In genomic region chr4:133519369-133519665, GRCm38 (mm10) we compare ENCODE assay signal across 10 mouse cellular contexts. TPM values are rescaled to one million over a fixed set of nuclear protein-coding genes. Genes with fewer than 3 reads are reported as not detected.
DNase-seq lines count a peak whose midpoint lies in the region; ATAC-seq and TF ChIP-seq lines count a peak whose summit lies in the region.
"Had no signal": no experiment of that assay in that cellular context is flagged by ENCODE, and none has a peak within 500 bp of the region (broad histone marks: within the 10 kb centered on the region; RNA-seq: fewer than 3 reads in every experiment).

No protein-coding gene starts in this region.

- peak overlapping the region; percentile 53 for H3K4me3 ChIP-seq in heart, embryonic 16.5 days (ENCODE audit: low read length)
- H3K4me3 ChIP-seq in bone marrow macrophage, adult 2 months (ENCODE audit: insufficient read depth, low read length): peak overlapping the region; percentile 44
- H3K4me3 ChIP-seq in hindbrain, embryonic 13.5 days: peak overlapping the region; percentile 36
- H3K4me3 ChIP-seq in midbrain, embryonic 10.5 days: peak overlapping the region; percentile 46

- H3K9ac ChIP-seq in heart, embryonic 16.5 days (ENCODE audit: low read length): peak overlapping the region; percentile 70
- H3K9ac ChIP-seq in hindbrain, embryonic 13.5 days: peak overlapping the region; percentile 35; the same call in 1 of the 2 replicates

- H3K9me3 ChIP-seq in heart, embryonic 16.5 days (replicated peaks; ENCODE audit: control insufficient read depth, low read length): no peaks in the 10 kb centered on the region
- H3K9me3 ChIP-seq in hindbrain, embryonic 13.5 days: no peaks in the 10 kb centered on the region
- no peaks in the 10 kb centered on the region for H3K9me3 ChIP-seq in midbrain, embryonic 10.5 days (replicated peaks)

- DNase-seq in heart, postnatal 4 days: no peak
- no peak for DNase-seq in midbrain, embryonic 10.5 days (ENCODE audit: low spot score)
- DNase-seq in left cerebral cortex, postnatal 36 days (ENCODE audit: low spot score in 2 of 2): no peak
- no peak for DNase-seq in left cerebral cortex, postnatal 25 days (ENCODE audit: low spot score in 2 of 2)
- DNase-seq in frontal cortex, postnatal 10 days (ENCODE audit: low spot score in 2 of 2): no peak
- DNase-seq: heart, adult 18-20 months had no signal

- H3K36me3 ChIP-seq in heart, embryonic 16.5 days (ENCODE audit: control insufficient read depth, insufficient read depth): no peaks in the 10 kb centered on the region
- H3K36me3 ChIP-seq in hindbrain, embryonic 13.5 days: no peaks in the 10 kb centered on the region
- H3K36me3 ChIP-seq in midbrain, embryonic 10.5 days: no peaks in the 10 kb centered on the region

- no peak overlapping the region for H3K27ac ChIP-seq in heart, embryonic 16.5 days (ENCODE audit: low read length)
- H3K27ac ChIP-seq in bone marrow macrophage, adult 2 months (ENCODE audit: insufficient read depth, low read depth, low read length): no peak overlapping the region
- no peak overlapping the region for H3K27ac ChIP-seq in hindbrain, embryonic 13.5 days
- H3K27ac ChIP-seq in midbrain, embryonic 10.5 days (replicated peaks): no peak overlapping the region; the same call in 1 of the 2 replicates

- intact Hi-C loops in left cerebral cortex, postnatal 36 days (cut with DNase I): no loop called here
- intact Hi-C loops in left cerebral cortex, postnatal 25 days (cut with DNase I): no loop called here

- TF ChIP-seq POLR2A in bone marrow macrophage, adult 2 months (IDR thresholded peaks at IDR 0.05; ENCODE audit: borderline replicate concordance, low read depth, low read length): no peak

- H3K4me1 ChIP-seq in heart, embryonic 16.5 days (ENCODE audit: control insufficient read depth, insufficient read depth, low read length): 0 out of 2 replicates have a peak, but pooled peaks cover 5% of the 10 kb centered on the region
- H3K4me1 ChIP-seq in bone marrow macrophage, adult 2 months (ENCODE audit: control insufficient read depth, insufficient read depth, low read length): no peaks in the 10 kb centered on the region
- peaks cover 8% of the 10 kb centered on the region for H3K4me1 ChIP-seq in hindbrain, embryonic 13.5 days (replicated peaks)
- H3K4me1 ChIP-seq in midbrain, embryonic 10.5 days: peaks cover 8% of the 10 kb centered on the region

- TF ChIP-seq CTCF in bone marrow macrophage, adult 2 months (IDR thresholded peaks at IDR 0.05; ENCODE audit: low read depth, low read length): no peak

- 5% methylated on average over 25 of the region's 25 CpGs for whole genome bisulfite sequencing in heart, embryonic 16.5 days
- 6% methylated on average over 25 of the region's 25 CpGs for WGBS in hindbrain, embryonic 13.5 days
- 7% methylated on average over 25 of the region's 25 CpGs for WGBS in midbrain, embryonic 10.5 days

- peaks cover 29% of the 10 kb centered on the region for H3K27me3 ChIP-seq in heart, embryonic 16.5 days (ENCODE audit: control insufficient read depth, insufficient read depth, low read length)
- peaks cover 67% of the 10 kb centered on the region for H3K27me3 ChIP-seq in hindbrain, embryonic 13.5 days
- peaks cover 51% of the 10 kb centered on the region for H3K27me3 ChIP-seq in midbrain, embryonic 10.5 days (ENCODE audit: low read depth, poor library complexity, severe bottlenecking)
- H3K27me3 ChIP-seq: Patski had no signal

- ATAC-seq in heart, embryonic 16.5 days (replicated peaks; ENCODE audit: extremely low read depth, insufficient read depth, low FRiP score): peak; percentile 41; the same call in 1 of the 2 replicates
- no peak for ATAC-seq in hindbrain, embryonic 13.5 days (ENCODE audit: low FRiP score)
- ATAC-seq: Patski had no signal

- peak overlapping the region; percentile 73 for H3K4me2 ChIP-seq in heart, embryonic 16.5 days (ENCODE audit: low read depth, low read length)
- peak overlapping the region; percentile 47 for H3K4me2 ChIP-seq in hindbrain, embryonic 13.5 days

RNA-seq across cellular contexts. Expression of gene Kdf1, which starts 0.6 kb away (rescaled TPM):
- 3.1 and 4.5 TPM in 2 replicates for polyA plus RNA-seq in heart, embryonic 16.5 days (2015; fragmentation: Nextera tagmentation; extraction: Ambion mirVana)
- total RNA-seq in heart, postnatal 4 days (2021): not detected
- polyA plus RNA-seq in bone marrow macrophage, adult 2 months (2012; ENCODE audit: insufficient read depth, insufficient read length, missing spikeins): not detected in 2 replicates
- 0.30 and 0.39 TPM in 2 replicates for polyA plus RNA-seq in hindbrain, embryonic 13.5 days (2015; fragmentation: Nextera tagmentation; extraction: Ambion mirVana)
- polyA plus RNA-seq in midbrain, embryonic 10.5 days (2016; fragmentation: Nextera tagmentation; extraction: Ambion mirVana): 0.87 and 1.3 TPM in 2 replicates
- not detected for total RNA-seq in left cerebral cortex, postnatal 36 days (2021)
- total RNA-seq in left cerebral cortex, postnatal 25 days (2021): not detected
- total RNA-seq: heart, adult 18-20 months had no signal

RNA-seq across cellular contexts. Expression of gene Trnp1, which starts 21.0 kb away (rescaled TPM):
- polyA plus RNA-seq in heart, embryonic 16.5 days (2015; fragmentation: Nextera tagmentation; extraction: Ambion mirVana): 0.64 and 1.5 TPM in 2 replicates
- total RNA-seq in heart, postnatal 4 days (2021): 1 to 10 TPM; 1.4 to 2.4 TPM
- 1.0 TPM in 1 of 2 replicates, not detected in the other for polyA plus RNA-seq in bone marrow macrophage, adult 2 months (2012; ENCODE audit: insufficient read depth, insufficient read length, missing spikeins)
- polyA plus RNA-seq in hindbrain, embryonic 13.5 days (2015; fragmentation: Nextera tagmentation; extraction: Ambion mirVana): 2.8 and 3.9 TPM in 2 replicates
- polyA plus RNA-seq in midbrain, embryonic 10.5 days (2016; fragmentation: Nextera tagmentation; extraction: Ambion mirVana): 0.68 and 1.0 TPM in 2 replicates
- total RNA-seq in left cerebral cortex, postnatal 36 days (2021): 100 to 1,000 TPM; 168 to 210 TPM
- 100 to 1,000 TPM; 157 to 177 TPM for total RNA-seq in left cerebral cortex, postnatal 25 days (2021)

RNA-seq across cellular contexts. Expression of gene Nudc, which starts 26.5 kb away (rescaled TPM):
- 209 and 234 TPM in 2 replicates for polyA plus RNA-seq in heart, embryonic 16.5 days (2015; fragmentation: Nextera tagmentation; extraction: Ambion mirVana)
- 10 to 100 TPM; 89.3 to 90.2 TPM for total RNA-seq in heart, postnatal 4 days (2021)
- 107 and 110 TPM in 2 replicates for polyA plus RNA-seq in bone marrow macrophage, adult 2 months (2012; ENCODE audit: insufficient read depth, insufficient read length, missing spikeins)
- polyA plus RNA-seq in hindbrain, embryonic 13.5 days (2015; fragmentation: Nextera tagmentation; extraction: Ambion mirVana): 256 and 265 TPM in 2 replicates
- polyA plus RNA-seq in midbrain, embryonic 10.5 days (2016; fragmentation: Nextera tagmentation; extraction: Ambion mirVana): 450 and 503 TPM in 2 replicates
- 100 to 1,000 TPM; 139 to 143 TPM for total RNA-seq in left cerebral cortex, postnatal 36 days (2021)
- total RNA-seq in left cerebral cortex, postnatal 25 days (2021): 100 to 1,000 TPM; 129 TPM

RNA-seq across cellular contexts. Expression of gene Nr0b2, which starts 33.9 kb away (rescaled TPM):
- polyA plus RNA-seq in heart, embryonic 16.5 days (2015; fragmentation: Nextera tagmentation; extraction: Ambion mirVana): 20.1 and 22.3 TPM in 2 replicates
- 10 to 100 TPM in 1 of 2 experiments, 1 to 10 TPM in 1; 8.0 to 11.5 TPM for total RNA-seq in heart, postnatal 4 days (2021)
- not detected in 2 replicates for polyA plus RNA-seq in bone marrow macrophage, adult 2 months (2012; ENCODE audit: insufficient read depth, insufficient read length, missing spikeins)
- not detected in 2 replicates for polyA plus RNA-seq in hindbrain, embryonic 13.5 days (2015; fragmentation: Nextera tagmentation; extraction: Ambion mirVana)
- polyA plus RNA-seq in midbrain, embryonic 10.5 days (2016; fragmentation: Nextera tagmentation; extraction: Ambion mirVana): 0.17 TPM in 1 of 2 replicates, not detected in the other
- total RNA-seq in left cerebral cortex, postnatal 36 days (2021): not detected
- total RNA-seq in left cerebral cortex, postnatal 25 days (2021): not detected
- polyA plus RNA-seq: Patski had no signal

RNA-seq across cellular contexts. Expression of gene Tent5b, which starts 39.4 kb away (rescaled TPM):
- 1.0 and 1.3 TPM in 2 replicates for polyA plus RNA-seq in heart, embryonic 16.5 days (2015; fragmentation: Nextera tagmentation; extraction: Ambion mirVana)
- 1 to 10 TPM; 1.9 to 3.1 TPM for total RNA-seq in heart, postnatal 4 days (2021)
- polyA plus RNA-seq in bone marrow macrophage, adult 2 months (2012; ENCODE audit: insufficient read depth, insufficient read length, missing spikeins): not detected in 2 replicates
- polyA plus RNA-seq in hindbrain, embryonic 13.5 days (2015; fragmentation: Nextera tagmentation; extraction: Ambion mirVana): 0.13 and 0.30 TPM in 2 replicates
- 0.58 and 0.86 TPM in 2 replicates for polyA plus RNA-seq in midbrain, embryonic 10.5 days (2016; fragmentation: Nextera tagmentation; extraction: Ambion mirVana)
- total RNA-seq in left cerebral cortex, postnatal 36 days (2021): not detected
- total RNA-seq in left cerebral cortex, postnatal 25 days (2021): under 1 TPM in 1 of 2 experiments, not detected in 1; 0.21 TPM
